Mouse (Mus musculus) bone marrow macrophage, adult 2 months (primary cell): ENCODE data around the gene Spata48. TPM values are rescaled to one million over a fixed set of nuclear protein-coding genes. Genes with fewer than 3 reads are reported as not detected.

Experiments
- H3K27ac ChIP-seq: 2 replicates; pipeline ENCODE4 v1.5.1; 2012; ENCODE audit warnings: low read depth, low read length; ENCODE audit not compliant: insufficient read depth
- H3K4me1 ChIP-seq: 2 replicates; pipeline ENCODE4 v1.6.1; 2012; ENCODE audit warnings: low read length; ENCODE audit not compliant: control insufficient read depth, insufficient read depth
- H3K4me3 ChIP-seq: 2 replicates; pipeline ENCODE4 v1.5.1; 2012; ENCODE audit warnings: mild to moderate bottlenecking, low read length, moderate library complexity; ENCODE audit not compliant: insufficient read depth
- CTCF ChIP-seq: IDR thresholded peaks from 2 replicates; pipeline ENCODE4 v1.5.1; 2012; ENCODE audit warnings: low read depth, mild to moderate bottlenecking, low read length, moderate library complexity
- POLR2A ChIP-seq: IDR thresholded peaks from 2 replicates; pipeline ENCODE4 v1.6.1; 2012; ENCODE audit warnings: mild to moderate bottlenecking, low read depth, low read length, borderline replicate concordance
- polyA plus RNA-seq: library from polyadenylated mRNA; stranded (reverse); fragments of >200 nt; gene quantifications from 2 replicates; pipeline ENCODE4 v1.2.4, GENCODE M21; 2012; ENCODE audit not compliant: missing spikeins, insufficient read depth, insufficient read length

The Spata48 gene
- polyA plus RNA-seq, 1 experiment: not detected

- Histone ChIP-seq H3K4me3 (no peak overlapping the region), H3K27ac (no peak overlapping the region), H3K4me1 (0 out of 2 replicates have a peak, but pooled peaks cover 4% of the 10 kb centered on the region)
- TF ChIP-seq CTCF: no peak
- TF ChIP-seq POLR2A: no peak
Observed at GRCm38 (mm10) chr11:11536295-11536694, 74.4 kb downstream of the Spata48 start.

- H3K27ac ChIP-seq: no peak overlapping the region
- no peak for TF ChIP-seq CTCF
- TF ChIP-seq POLR2A: no peak
- H3K4me3 ChIP-seq: no peak overlapping the region
- H3K4me1 ChIP-seq: peaks cover 17% of the 10 kb centered on the region
Observed at GRCm38 (mm10) chr11:11545948-11546347, 84.1 kb downstream of the Spata48 start.

GRCm38 (mm10) chr11:11546903-11547511, 85.1 kb downstream of the Spata48 start:
- Histone ChIP-seq H3K4me3 (no peak overlapping the region), H3K27ac (no peak overlapping the region), H3K4me1 (peaks cover 17% of the 10 kb centered on the region)
- TF ChIP-seq POLR2A (no peak), CTCF (no peak)

GRCm38 (mm10) chr11:11547597-11548240, 85.8 kb downstream of the Spata48 start:
- TF ChIP-seq CTCF: no peak
- no peak for TF ChIP-seq POLR2A
- no peak overlapping the region for H3K27ac ChIP-seq
- H3K4me3 ChIP-seq: no peak overlapping the region
- peaks cover 17% of the 10 kb centered on the region for H3K4me1 ChIP-seq

- no peak overlapping the region for H3K27ac ChIP-seq
- H3K4me3 ChIP-seq: no peak overlapping the region
- TF ChIP-seq POLR2A (no peak), CTCF (no peak)
- H3K4me1 ChIP-seq: peaks cover 29% of the 10 kb centered on the region
Observed at GRCm38 (mm10) chr11:11555563-11555962, 93.7 kb downstream of the Spata48 start.

- Histone ChIP-seq H3K27ac (no peak overlapping the region), H3K4me1 (peaks cover 29% of the 10 kb centered on the region), H3K4me3 (no peak overlapping the region)
- TF ChIP-seq POLR2A (no peak), CTCF (no peak)
Observed at GRCm38 (mm10) chr11:11556186-11556585, 94.3 kb downstream of the Spata48 start.

GRCm38 (mm10) chr11:11557173-11557967, 95.5 kb downstream of the Spata48 start:
- TF ChIP-seq POLR2A (no peak), CTCF (peak; percentile 97)
- Histone ChIP-seq H3K4me3 (no peak overlapping the region), H3K27ac (no peak overlapping the region), H3K4me1 (peaks cover 29% of the 10 kb centered on the region)

- Histone ChIP-seq H3K4me1 (peaks cover 31% of the 10 kb centered on the region), H3K4me3 (peak overlapping the region; percentile 18), H3K27ac (peak overlapping the region; percentile 62)
- TF ChIP-seq POLR2A (no peak), CTCF (no peak)
Observed at GRCm38 (mm10) chr11:11558662-11559061, 96.8 kb downstream of the Spata48 start.

- Histone ChIP-seq H3K4me3 (no peak overlapping the region), H3K27ac (peak overlapping the region; percentile 59), H3K4me1 (peaks cover 33% of the 10 kb centered on the region)
- TF ChIP-seq POLR2A (no peak), CTCF (no peak)
Observed at GRCm38 (mm10) chr11:11559099-11559686, 97.3 kb downstream of the Spata48 start.

- no peak overlapping the region for H3K4me3 ChIP-seq
- H3K4me1 ChIP-seq: peaks cover 45% of the 10 kb centered on the region
- no peak overlapping the region for H3K27ac ChIP-seq
- no peak for TF ChIP-seq POLR2A
- TF ChIP-seq CTCF: no peak
Observed at GRCm38 (mm10) chr11:11561118-11561517, 99.2 kb downstream of the Spata48 start.
